Mouse (Mus musculus) liver, postnatal 0 days (tissue): ENCODE data around the gene Etnk1.

Experiments
- CTCF ChIP-seq: sonication (generic); IDR thresholded peaks from 2 replicates; pipeline ENCODE4 v1.5.1; 2016; ENCODE audit warnings: antibody characterized with exemption, low read depth
- EP300 ChIP-seq: IDR thresholded peaks from 2 replicates; pipeline ENCODE4 v1.6.1; 2016; ENCODE audit warnings: antibody characterized with exemption, low read depth, mild to moderate bottlenecking

DNA sequence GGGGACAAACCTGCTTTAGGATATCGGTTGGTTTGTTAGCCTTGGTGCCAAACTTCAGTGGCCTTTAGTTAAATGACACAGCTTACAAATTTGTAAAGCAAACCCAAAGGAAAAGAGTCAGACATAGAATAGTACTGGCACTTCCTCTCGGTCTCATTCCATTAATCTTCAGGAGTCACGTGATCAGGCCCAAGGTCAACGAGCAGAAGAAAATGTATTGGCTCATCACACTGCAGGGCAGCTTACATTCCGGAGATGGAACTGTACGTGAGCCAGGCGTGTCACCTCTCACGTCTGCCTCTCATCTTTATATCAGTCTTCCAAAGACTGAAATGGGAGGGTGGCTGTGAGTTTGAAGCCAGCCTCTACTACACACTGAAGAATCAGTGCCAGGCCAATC, 62.9 kb downstream of the Etnk1 start:
- TF ChIP-seq EP300 = no peak
- TF ChIP-seq CTCF = no peak
